Mouse (Mus musculus): ENCODE data around the gene Cops6.

Cops6 gene

DNA sequence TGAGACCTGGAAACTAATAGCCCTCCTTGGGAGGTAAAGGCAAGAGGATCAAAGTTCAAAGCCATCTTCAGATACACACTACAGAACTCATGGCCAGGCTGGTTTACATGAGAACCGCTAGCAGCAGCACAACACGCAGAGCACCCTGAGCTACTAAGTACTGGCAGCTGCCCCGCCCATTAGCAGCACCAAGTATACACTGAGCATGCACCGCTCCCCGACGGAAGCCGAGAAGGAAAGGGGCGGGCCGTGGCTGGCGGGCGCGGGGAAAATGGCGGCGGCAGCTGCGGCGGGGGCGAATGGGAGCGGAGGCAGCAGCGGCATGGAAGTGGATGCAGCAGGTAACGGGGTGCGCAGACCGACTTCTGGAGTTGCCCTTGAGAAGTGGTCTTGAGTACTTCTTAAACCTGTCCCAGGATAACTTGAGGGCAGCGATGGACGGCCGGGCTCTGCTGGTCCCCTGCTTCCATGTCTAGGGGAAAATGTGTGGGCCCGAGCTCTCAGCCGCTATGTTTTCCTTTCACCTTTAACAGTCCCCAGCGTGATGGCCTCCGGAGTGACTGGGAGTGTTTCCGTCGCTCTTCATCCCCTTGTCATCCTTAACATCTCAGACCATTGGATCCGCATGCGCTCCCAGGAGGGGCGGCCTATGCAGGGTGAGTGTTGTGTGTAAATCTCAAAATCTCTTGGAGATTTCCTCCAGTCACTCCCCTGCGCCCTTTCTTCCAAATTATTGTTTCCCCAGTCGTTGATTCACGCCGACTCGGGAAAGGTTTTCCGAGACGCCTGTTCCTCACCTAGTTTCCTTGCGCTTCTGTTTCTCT is at the start of gene Cops6:
Cops6 (plus strand) TSS at position 230 of the 824 bp plus-strand sequence.
- DNase-seq: peak; percentile 96 to 97

DNA sequence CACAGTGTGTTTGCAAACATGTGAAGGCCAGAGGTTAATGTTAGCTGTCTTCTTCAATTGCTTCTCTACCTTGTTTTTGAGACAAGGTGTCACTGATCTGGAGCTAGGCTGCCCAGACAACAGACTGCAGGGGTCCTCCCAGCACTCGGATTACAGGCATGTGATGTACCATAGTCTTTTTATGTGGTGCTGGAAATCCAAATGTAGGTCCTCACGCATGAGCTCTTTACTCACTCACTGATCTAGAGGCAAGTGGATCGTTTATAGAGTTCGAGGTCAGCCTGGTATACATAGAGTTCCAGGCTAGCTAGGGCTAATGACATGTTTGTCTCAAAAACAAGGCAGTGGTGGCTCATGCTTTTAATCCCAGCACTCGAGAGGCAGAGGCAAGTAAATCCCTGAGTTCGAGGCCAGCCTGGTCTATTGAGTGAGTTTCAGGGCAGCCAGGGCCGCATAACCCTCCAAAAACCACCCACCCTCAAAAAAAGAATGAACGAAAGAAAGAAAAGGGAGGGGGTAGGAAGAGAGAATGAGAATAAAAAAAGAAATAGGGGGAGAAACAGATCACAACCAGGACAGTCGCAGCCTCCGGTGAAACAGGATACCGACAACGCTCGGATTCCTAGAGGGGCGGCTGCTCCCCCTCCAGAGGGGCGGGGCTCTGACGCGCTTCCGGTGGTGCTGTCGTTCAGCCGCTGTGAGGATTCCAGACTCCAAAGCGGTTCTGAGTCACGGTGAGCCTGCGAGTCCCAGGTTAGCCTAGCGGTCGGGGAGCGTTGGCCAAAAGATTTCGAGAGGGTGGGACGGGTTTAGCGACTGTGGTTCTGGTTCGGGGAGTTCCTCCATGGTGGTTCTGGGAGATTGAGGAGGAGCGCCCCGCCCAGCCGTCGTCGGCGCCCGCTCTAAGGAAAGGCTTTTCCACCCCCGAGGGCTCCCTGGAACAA is 44.3 kb upstream of the Cops6 start, which contains the start of gene Zscan21:
Zscan21 (plus strand) TSS at position 649 of the 944 bp plus-strand sequence.
- DNase-seq: peak; percentile 84 to 88

DNA sequence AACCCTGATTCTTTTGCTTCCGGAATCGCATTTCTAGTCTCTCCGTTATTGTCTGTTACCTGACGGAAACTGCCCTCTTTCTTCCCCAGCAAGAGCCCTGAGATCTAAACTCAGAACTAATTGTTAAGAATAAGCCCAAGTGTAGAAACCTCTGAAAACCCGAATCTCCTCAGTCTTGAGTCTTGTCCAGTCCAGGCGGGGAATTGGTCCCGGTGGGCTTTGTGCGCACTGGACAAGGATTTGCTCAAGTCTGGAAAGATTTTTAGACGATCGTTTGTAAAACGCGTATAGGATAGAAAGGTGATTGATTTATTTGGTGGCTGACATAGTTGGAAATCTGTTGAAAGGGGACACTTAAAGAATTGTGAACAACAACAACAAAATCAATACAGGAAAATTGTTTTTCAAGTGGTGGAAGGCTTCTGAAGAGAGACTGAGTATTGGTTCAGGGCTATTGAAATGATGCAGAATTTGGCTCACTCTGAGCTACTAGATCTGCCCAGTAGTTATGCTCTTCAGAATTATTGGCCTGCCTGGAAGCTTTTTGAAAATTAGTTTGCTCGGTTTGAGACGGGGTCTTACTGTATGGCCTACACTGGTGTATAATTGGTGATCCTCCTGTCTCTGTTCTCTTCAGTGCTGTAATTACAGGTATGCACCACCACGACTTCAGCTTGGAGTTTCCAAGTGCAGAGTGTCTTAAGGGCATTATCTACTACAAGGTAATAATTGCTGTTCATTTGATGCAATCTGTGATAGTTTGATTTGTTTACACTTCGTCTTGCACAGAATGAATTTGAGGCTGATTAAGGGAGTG is 43.5 kb upstream of the Cops6 start:
- DNase-seq: no peak

DNA sequence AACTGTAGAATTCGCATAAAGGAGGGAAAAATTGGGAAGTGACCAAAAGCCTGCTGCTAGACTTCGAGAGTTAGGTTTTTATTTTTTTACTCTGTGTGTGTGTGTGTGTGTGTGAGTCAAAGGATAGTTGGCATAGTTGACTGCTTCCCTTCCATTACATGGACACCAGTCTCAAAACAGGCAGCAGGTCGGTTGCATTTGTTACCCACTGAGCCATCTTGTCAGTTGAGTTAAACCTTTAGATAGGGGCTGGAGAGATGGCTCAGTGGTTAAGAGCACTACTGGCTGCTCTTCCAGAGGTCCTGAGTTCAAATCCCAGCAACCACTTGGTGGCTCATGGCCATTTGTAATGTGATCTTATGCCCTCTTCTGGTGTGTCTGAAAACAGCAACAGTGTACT is 42.8 kb upstream of the Cops6 start:
- DNase-seq: no peak

DNA sequence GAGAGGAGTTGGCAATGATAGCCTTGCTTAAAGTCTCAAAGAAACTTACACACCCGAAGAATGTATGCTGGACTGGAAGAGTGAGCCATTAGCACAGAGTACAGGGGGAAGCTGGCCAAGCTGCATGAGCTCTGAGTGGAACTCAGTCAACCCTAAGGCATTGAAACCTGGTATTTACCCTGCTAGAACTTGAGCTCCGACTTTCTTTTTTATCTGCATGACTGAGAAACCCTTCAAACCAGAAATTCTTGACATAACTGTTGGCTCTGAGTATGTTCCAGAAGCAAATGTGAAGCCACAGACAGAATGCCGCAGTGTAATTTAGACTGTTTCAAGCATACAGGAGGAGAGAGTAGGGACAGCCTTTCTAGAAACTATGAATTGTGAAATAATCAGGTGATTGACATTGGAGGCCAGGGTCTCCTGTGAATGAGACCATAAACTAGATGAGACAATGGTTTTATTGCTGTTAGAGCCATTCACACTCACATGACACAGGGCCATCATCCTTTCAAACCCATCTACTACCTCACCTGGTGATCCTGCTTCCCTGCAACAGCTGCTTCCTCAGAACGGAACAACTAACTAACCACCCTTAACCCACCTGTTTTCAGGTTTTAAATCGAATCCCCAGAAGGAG is 28.3 kb upstream of the Cops6 start:
- no peak for DNase-seq

DNA sequence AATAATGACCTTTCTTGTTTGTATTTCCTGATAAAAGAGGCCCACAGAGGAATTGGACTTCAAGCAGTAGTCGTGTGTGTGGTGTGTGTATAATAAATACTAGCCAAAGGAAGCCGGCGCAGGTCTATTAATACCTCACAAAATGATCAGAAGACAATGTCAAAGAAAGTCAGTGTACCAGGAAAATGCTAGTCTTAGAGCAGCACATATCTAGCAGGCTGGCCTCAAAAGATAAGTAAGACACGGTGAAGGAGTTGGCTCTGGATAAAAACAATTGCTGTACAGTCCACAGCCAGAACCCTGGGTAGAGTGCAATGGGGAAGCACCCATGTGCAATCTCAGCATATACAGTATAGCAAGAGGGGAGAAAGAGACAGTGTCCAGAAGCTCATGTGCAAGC is 23.6 kb upstream of the Cops6 start:
- DNase-seq: no peak

DNA sequence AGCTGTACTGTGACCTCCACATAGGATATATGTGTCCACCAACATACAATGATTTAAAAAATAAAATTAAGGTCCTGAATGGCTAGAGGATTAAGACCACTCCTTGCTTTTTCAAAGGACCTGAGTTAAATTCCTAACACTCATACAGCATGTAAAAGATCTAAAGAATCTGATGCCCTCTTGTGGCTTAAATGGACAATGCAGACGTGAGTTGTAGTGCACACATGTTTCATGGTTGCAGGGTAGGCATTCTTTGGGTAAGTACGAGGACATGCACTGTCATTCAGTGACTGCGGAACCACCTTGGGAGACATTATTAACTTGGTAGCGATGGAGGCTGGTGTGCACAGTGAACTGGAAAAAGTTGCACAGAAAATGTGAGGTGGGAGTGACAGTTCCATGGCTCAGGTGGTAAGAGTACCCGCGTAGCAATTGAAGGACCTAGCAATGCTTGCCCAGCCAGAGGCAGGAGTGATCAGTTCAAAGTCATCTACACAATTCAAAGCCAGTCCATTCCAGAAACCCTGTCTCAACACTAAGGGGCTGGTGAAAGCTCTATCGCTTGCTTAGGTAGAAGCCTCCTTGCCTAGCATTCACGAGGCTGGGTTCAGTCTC is 22.8 kb upstream of the Cops6 start:
- DNase-seq: peak in 1 of 2 experiments; percentile 13

DNA sequence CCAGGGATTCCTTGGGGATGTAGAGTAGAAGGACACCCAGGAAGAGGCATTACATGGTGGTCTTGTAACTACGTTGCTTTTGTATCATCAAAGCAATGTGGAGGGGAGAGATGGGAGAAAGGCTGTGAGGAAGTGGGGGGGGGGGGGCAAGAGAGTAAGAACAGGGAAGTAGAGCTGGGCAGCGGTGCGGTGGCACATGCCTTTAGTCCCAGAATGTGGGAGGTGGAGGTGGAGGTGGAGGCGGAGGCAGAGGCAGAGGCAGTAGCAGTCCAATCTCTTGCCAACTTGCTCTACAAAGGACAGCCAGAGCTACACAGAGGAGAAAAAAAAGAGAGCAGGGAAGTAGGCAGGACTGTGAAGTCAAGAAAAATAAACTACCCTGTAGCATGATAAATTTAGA is 22.3 kb upstream of the Cops6 start:
- DNase-seq: no peak

DNA sequence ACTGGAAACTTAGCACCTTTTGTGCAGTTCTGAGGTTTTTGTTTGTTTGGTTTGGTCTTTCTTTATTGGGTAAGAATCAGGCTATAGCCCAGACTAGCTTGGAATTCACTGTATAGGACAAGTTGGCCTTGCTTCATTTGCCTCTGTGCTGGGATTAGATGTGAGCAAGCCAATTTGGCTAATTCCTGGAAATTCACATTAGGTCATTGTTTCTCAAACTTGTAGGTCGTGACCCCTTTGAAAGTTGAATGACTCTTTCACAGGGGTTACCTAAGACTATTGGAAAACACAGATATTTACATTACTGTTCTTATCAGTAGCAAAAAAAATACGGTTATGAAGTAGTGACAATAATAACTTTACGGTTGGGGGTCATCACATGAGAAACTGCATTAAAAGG is 6.5 kb upstream of the Cops6 start:
- no peak for DNase-seq

DNA sequence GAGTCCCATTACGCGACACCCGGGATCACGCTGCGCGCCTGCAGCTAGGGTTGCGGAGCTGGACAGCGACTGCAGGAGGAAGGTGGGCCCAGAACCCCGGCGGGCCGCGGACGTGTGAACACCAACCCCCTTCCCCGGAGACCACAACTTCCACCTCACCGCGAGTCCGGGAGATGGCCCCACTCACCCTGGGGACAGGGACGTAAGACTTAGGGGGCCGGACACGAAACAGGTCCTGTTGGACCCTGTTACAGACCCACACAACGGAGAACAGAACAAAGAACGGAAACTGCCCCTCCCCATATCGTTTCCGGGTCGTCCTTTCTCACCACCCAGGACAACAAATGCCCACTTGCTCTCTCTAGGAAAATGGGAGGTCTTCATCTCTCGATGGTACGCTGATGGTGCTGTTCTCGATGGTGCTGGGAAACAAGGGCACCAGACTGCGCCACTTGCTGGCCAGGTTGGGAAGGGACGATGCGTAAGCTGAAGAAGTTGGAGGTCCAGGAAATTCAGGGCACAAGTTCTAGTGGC is 5.4 kb upstream of the Cops6 start, which contains the start of gene Zfp113:
Zfp113 (minus strand) TSS at position 302 of the 534 bp plus-strand sequence.
- peak; percentile 85 to 90 for DNase-seq

DNA sequence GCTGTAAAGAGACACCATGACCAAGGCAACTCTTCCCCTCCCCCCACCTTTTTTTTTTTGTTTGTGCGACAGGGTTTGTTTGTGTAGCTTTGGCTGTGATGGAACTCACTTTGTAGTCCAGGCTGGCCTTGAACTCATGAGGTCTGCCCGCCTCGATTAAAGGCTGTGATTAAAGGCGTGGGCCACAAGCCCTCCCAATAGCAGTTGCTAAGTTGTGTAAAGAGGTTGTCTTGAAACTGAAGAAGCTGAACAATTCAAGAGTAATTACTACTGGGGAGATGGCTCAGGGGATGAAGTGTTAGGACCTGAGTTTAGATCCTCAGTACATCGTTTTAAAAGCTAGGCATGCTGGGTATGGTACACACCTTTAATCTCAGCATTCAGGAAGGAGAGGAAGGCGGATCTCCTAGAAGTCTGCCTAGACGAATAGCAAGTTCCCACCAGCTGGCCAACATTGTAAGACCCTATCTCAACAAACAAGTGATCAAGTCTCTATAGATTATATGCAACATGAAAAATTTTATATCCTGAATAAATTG is 578 bp upstream of the Cops6 start:
- no peak for DNase-seq

DNA sequence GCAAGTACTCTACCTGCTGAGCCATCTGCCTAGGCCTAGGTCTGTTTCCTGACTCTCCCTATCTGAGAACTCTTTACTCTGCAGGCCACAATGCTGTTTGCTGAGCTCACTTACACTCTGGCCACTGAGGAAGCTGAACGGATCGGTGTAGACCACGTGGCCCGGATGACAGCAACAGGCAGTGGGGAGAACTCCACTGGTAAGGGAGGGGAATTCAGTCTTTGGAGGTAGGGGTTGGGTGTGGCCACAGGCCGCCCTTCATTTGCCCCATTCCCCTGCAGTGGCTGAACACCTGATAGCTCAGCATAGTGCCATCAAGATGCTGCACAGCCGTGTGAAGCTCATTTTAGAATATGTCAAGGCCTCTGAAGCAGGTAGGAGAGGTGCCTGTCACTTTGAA is 2.2 kb downstream of the Cops6 start:
- no peak for DNase-seq

DNA sequence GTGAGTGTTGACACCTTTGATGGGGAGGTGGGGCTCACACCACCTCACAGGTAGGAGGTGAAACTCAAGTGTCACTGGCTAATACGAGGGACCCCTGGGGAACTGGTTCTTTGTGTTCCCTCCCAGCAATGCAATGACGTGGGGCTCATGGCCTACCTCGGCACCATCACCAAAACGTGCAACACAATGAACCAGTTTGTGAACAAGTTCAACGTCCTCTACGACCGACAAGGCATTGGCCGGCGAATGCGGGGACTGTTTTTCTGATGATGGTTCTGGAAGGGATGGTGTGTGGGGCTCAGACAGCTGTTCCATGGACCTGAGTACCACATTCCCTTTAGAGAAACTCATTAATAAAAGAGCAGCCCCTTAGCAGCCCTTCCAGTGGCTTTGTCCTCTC is 2.7 kb downstream of the Cops6 start:
- DNase-seq: no peak

DNA sequence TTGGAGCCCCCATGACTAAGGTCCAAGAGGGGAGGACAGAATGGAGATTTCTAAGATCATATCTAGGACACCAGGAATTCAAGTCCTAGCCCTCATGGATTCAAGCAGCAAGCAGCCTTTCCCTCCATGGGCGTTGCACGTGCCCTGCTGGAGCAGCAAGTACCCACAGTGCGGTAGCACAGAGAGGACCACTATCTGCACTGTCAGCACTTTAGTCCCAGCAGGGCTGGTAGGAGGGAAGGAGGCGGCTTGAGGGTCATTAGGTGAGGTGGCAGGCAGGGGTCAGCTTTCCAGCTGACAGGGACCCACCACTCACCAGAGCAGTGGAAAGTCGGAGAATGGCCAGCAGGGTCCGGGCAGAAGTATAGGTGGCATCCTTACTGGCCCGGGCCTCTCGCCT is 4.7 kb downstream of the Cops6 start:
- no peak for DNase-seq

DNA sequence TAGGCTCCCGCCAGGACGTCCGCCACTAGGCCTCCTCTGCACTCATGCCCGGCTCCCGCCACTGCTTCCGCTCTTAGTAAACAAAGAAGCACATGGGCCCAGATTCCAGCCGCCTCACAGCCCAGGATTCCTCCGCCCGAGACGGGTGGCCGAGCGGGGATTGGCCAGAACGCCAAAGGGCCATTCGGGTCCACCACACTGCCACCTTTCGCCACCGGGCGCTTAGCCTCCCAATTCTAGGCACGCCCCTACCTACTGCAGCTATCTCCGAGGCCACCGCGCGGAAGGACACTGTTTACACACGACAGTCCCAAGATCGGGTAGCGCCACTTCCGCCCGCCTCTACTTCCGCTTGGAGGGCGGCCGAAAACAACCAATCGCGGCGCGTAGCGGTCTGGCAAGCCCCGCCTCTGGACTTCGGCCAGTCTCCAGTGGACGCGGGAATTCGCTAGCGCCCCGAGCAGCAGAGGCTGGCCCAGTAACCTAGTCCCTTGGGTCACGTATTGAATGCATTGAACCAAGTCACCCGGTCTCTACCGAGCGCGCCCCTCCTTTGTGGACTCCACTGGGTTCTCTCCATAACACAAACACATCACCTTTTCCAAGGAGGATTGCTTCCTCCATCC is 10.2 kb downstream of the Cops6 start:
- DNase-seq: peak; percentile 97

DNA sequence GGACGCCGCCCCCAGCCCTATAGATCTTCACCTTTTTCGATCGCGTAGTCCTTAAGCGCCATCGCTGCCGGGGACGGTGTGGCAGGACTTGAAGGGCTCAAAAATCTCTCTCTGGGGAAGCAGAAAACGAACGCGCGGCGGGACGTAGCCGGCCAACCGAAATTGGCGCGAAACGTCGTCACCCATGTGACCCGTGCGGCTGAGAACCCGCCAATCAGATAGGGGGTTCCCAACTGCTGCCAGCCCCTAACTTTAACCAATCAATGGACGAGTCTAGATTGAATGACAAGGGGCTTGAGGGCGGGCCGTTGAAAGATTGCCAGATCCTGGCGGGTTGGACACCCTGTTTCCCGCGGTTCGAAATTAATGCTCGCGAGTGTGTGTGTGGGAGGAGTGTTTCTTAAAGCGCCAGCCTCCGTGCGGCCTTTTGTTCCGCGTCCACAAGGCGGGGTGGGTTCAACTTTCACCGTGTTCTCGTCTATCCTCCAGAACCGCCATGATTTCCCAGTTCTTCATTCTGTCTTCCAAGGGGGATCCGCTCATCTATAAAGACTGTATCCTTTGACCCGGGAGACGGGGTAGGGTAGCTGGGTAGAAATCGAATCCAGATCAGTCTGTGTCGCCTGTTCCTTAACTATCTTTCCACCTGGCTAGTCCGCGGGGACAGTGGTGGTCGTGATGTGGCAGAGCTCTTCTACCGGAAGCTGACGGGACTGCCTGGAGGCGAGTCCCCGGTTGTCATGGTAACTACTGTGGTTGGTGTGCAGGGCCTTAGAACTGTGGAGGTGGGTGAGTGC is 11.0 kb downstream of the Cops6 start, which contains the start of the genes Ap4m1 and Mcm7:
Ap4m1 (plus strand) TSS at position 308 of the 797 bp plus-strand sequence.
Mcm7 (minus strand) TSS at position 728 of the 797 bp plus-strand sequence.
- DNase-seq: peak; percentile 99

DNA sequence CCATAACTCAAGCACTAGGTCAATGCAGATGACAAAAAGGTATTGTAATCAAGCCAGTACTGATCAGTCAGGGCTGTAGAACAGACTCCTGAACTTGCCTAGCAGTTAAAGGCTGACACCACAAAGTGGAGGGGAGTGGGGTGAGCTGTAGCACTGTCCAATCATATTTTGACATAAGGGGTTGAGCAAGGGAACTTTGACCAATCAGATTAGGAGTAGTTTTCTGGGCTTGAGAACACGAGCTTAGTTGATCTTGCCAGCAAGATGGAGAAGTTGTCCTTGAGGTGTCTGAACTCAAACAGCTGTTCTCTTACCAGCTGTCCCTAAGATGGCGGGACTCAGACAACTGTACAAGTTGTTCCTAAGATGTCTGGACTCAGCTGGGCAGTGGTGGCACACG is 12.3 kb downstream of the Cops6 start:
- no peak for DNase-seq

DNA sequence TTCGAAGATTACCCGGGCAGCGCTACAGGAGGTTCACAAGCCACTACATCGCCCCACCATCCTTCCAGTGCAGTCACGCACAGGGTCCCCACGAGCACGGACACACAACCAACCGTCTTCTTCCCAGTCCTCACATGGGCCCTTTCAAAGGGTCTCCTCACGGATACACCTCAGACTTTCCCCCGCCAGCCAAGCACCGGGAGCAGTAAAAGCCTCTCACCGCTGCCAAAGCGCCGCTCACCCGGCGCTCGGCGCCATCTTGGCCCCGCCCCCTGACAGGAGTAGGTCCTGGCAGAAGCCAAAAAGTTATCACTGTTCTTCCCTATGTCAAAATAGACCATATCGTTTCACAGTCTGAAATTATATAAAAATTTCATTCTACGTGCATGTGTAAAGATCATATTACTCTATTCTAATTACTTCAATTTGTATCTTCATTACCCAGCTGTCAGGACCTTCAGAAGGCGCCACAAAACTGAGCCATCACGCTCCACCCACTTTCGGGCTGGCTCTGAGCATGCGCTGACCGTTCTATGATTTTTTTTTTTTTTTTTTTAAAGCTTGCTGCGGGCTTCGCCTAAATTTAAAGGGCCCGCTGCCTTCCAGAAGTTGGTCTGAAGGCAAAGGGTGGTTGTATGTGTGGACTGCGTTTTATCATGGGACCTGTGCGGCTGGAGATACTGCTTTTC is 26.2 kb downstream of the Cops6 start, which contains the start of the genes Taf6 and Cnpy4:
Taf6 (minus strand) TSS at position 502 of the 689 bp plus-strand sequence.
Cnpy4 (plus strand) TSS at position 536 of the 689 bp plus-strand sequence.
- peak; percentile 83 to 85 for DNase-seq
